Mouse (Mus musculus): Measurements from ENCODE around the gene Anp32a. TPM values are rescaled to one million over a fixed set of nuclear protein-coding genes. Genes with fewer than 3 reads are reported as not detected.
A peak's percentile ranks its signal among the peaks of the same experiment; 100 is the strongest.

The Anp32a gene
- polyA plus RNA-seq, 1 experiment from 2014 or later = 176 TPM

DNA sequence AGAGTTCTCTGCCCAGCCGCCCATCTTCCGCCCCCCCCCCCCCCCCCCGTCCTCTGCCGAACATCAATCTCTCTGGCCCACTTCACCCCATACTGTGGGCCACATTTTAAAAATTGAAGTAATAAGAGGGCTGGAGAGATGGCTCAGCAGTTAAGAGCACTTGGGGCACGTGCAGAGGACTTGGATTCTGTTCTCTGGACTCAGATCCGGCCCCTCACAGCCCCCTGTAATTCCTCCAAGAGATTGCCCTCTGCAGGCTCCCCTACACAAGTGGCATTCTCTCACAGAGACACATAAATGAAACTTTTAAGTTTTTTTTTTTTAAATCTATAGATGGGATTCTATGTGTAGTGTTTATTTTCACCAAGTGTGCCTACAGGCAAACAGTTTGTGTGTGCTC is 23.1 kb downstream of the Anp32a start:
- peak overlapping the region; percentile 61; the same call in 1 of the 2 replicates for H3K9ac ChIP-seq (ENCODE audit: low read length)
- H3K4me2 ChIP-seq (ENCODE audit: low read depth, low read length) = peak overlapping the region; percentile 70
- 0 out of 2 replicates have a peak, but pooled peaks cover 2% of the 10 kb centered on the region for H3K36me3 ChIP-seq (ENCODE audit: control insufficient read depth, insufficient read depth)
- no peaks in the 10 kb centered on the region for H3K9me3 ChIP-seq (replicated peaks; ENCODE audit: control insufficient read depth, low read length)
- 43% methylated on average over 5 of the region's 6 CpGs for WGBS
- no peak overlapping the region for H3K27ac ChIP-seq (ENCODE audit: low read length)
- H3K27me3 ChIP-seq (ENCODE audit: control insufficient read depth, insufficient read depth, low read length) = no peaks in the 10 kb centered on the region
- peaks cover 97% of the 10 kb centered on the region for H3K4me1 ChIP-seq (ENCODE audit: control insufficient read depth, insufficient read depth, low read length)
- no peak for ATAC-seq (replicated peaks; ENCODE audit: extremely low read depth, insufficient read depth, low FRiP score)
- no peak overlapping the region for H3K4me3 ChIP-seq (ENCODE audit: low read length)

DNA sequence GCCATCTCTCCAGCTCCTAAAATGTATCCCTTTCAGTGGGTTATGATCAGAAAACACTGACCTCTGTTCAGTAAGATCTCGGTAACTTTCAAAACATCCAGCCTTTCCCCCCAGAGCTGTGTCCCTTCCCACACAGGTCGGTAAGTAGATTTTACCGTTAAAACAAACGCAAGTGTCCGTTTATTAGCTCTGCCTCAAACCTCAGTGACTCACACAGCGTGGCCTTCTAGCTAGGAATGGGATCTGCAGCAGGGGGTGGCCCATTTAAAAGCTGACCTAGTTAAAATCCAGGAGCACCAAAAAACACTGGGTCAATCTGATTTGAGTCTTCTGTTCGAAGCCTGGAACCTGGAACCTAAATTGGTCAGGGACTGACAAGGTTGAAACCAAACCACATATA is 23.7 kb downstream of the Anp32a start:
- H3K36me3 ChIP-seq (ENCODE audit: control insufficient read depth, insufficient read depth) = no peaks in the 10 kb centered on the region
- H3K27ac ChIP-seq (ENCODE audit: low read length) = no peak overlapping the region
- WGBS = 75% methylated on average over 7 of the region's 7 CpGs
- H3K27me3 ChIP-seq (ENCODE audit: control insufficient read depth, insufficient read depth, low read length) = no peaks in the 10 kb centered on the region
- no peak overlapping the region for H3K4me2 ChIP-seq (ENCODE audit: low read depth, low read length)
- no peak for ATAC-seq (replicated peaks; ENCODE audit: extremely low read depth, insufficient read depth, low FRiP score)
- H3K9me3 ChIP-seq (replicated peaks; ENCODE audit: control insufficient read depth, low read length) = no peaks in the 10 kb centered on the region
- no peak overlapping the region for H3K9ac ChIP-seq (ENCODE audit: low read length)
- H3K4me1 ChIP-seq (ENCODE audit: control insufficient read depth, insufficient read depth, low read length) = peaks cover 99% of the 10 kb centered on the region
- H3K4me3 ChIP-seq (ENCODE audit: low read length) = no peak overlapping the region

DNA sequence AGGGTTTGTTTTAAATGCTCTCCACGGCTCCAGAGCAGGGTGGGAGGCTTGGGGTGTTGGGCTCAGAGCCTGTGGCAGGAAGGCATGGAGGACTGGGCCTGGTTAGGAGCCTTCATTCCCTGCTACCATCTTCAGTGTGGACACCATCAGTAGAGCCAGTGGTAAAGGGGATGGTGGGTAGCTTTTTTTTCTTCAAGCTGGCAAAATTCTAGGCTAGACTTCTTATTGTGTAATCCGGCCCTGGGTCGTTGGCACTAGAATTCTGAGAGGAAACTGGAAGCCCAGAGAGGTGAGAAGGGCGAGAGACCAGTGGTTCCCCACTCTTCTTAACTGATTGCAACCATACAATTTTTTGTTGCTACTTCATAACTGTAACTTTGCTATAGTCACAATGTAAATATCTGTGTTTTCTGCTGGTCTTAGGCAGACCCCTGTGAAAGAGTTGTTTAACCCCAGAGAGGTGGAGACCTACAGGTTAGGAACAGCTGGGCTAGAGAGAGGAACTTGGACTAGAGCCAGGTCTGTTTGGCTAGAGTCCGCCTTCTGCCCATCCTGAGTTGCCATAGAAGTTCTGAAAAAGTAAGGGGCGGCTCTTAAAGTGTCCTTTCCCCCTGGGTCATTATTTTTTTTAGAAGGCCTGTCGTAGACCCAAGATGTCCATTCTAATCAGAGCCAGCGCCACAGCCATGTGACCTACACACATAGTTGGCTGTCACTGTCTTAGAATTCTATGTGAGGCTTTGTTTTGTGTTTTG is 24.4 kb downstream of the Anp32a start:
- Histone ChIP-seq H3K4me2 (ENCODE audit: low read depth, low read length) (no peak overlapping the region), H3K27ac (ENCODE audit: low read length) (peak overlapping the region; percentile 71), H3K36me3 (ENCODE audit: control insufficient read depth, insufficient read depth) (no peaks in the 10 kb centered on the region), H3K9ac (ENCODE audit: low read length) (no peak overlapping the region), H3K27me3 (ENCODE audit: control insufficient read depth, insufficient read depth, low read length) (no peaks in the 10 kb centered on the region), H3K4me3 (ENCODE audit: low read length) (no peak overlapping the region), H3K9me3 (replicated peaks; ENCODE audit: control insufficient read depth, low read length) (no peaks in the 10 kb centered on the region), H3K4me1 (ENCODE audit: control insufficient read depth, insufficient read depth, low read length) (peaks cover 99% of the 10 kb centered on the region)
- 62% methylated on average over 8 of the region's 8 CpGs for WGBS
- no peak for ATAC-seq (replicated peaks; ENCODE audit: extremely low read depth, insufficient read depth, low FRiP score)

DNA sequence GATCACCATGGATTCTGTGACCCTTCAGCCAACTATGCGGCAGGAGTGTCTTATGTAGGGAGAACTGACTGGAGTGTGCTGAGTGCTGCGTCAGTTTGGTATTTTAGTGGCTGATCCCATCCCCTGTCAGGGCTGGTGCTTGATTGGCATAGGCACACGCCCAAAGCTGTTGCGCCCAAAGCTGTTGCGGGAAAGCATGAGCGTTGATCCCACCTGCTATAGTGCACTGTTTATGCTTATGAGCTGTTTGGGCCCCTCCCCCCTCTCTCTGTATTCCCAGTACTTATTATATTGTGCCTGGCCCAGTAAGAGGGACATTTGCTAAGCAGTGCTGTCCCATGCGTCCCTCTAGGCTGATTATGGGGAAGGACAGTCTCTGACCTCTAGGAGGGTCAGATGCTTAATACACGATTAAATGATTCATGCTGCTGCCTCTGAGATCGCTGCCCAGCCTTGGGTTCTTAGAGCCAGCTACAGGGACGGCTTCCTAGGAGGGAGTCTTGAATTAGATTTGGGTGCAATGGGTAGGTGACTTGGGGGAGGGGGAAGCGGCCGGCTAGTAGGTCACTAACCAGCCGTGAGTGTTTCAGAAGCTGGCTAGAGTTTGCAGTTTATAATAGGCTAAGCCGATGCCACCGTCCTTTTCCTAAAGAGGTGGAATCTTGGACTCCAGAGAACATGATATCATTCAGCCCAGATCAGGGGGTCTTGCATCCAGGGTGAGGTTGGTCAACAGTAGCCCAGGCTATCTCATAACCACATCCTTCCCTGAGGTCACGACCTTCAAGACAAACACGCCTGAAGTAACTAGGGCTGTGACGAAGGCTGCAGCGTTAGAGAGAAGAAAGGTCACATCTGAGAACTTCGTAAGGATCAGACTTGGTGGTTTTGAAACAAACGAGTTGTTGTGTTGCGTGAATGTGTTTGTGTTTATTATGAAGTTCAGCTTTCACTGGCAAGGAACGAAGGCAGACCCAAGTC is 25.7 kb downstream of the Anp32a start:
- H3K36me3 ChIP-seq (ENCODE audit: control insufficient read depth, insufficient read depth) = 0 out of 2 replicates have a peak, but pooled peaks cover 2% of the 10 kb centered on the region
- H3K9ac ChIP-seq (ENCODE audit: low read length) = peak overlapping the region; percentile 62
- no peaks in the 10 kb centered on the region for H3K27me3 ChIP-seq (ENCODE audit: control insufficient read depth, insufficient read depth, low read length)
- ATAC-seq (replicated peaks; ENCODE audit: extremely low read depth, insufficient read depth, low FRiP score) = no peak
- H3K9me3 ChIP-seq (replicated peaks; ENCODE audit: control insufficient read depth, low read length) = no peaks in the 10 kb centered on the region
- H3K27ac ChIP-seq (ENCODE audit: low read length) = peak overlapping the region; percentile 71
- WGBS = 44% methylated on average over 23 of the region's 23 CpGs
- H3K4me1 ChIP-seq (ENCODE audit: control insufficient read depth, insufficient read depth, low read length) = peaks cover 95% of the 10 kb centered on the region
- no peak overlapping the region for H3K4me3 ChIP-seq (ENCODE audit: low read length)
- H3K4me2 ChIP-seq (ENCODE audit: low read depth, low read length) = peak overlapping the region; percentile 38

DNA sequence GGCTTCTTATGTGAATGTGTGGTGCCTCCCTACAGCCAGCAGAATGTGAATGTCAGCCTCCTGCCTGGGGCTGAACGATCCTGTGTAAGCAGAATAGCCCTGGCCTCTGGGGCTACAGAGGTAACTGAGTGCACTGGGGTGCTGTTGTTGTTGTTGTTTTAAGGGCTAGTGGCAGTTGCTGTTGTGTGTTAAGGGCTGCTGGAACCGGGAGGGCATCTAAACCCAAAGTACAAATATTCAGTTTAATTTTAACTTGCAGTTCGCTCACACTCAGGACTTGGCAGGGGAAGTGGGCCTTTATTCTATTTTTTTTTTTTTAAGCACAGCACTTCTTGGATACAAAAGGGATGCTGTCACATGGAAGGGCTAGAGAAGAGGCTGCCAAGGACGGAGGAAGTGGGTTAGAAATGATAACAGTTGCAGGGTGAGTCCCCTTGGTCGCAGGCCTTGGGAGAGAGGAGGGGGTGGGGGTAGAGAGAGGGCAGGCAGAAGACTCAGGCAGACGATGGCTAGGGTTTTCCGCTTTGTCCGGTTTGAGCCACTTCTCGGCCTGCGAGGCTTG is 26.5 kb downstream of the Anp32a start:
- ATAC-seq (replicated peaks; ENCODE audit: extremely low read depth, insufficient read depth, low FRiP score) = no peak
- Histone ChIP-seq H3K9ac (ENCODE audit: low read length) (peak overlapping the region; percentile 23), H3K27ac (ENCODE audit: low read length) (peak overlapping the region; percentile 71), H3K9me3 (replicated peaks; ENCODE audit: control insufficient read depth, low read length) (no peaks in the 10 kb centered on the region), H3K36me3 (ENCODE audit: control insufficient read depth, insufficient read depth) (peaks cover 8% of the 10 kb centered on the region; the same call in 1 of the 2 replicates), H3K4me3 (ENCODE audit: low read length) (no peak overlapping the region), H3K4me1 (ENCODE audit: control insufficient read depth, insufficient read depth, low read length) (peaks cover 93% of the 10 kb centered on the region), H3K4me2 (ENCODE audit: low read depth, low read length) (peak overlapping the region; percentile 39), H3K27me3 (ENCODE audit: control insufficient read depth, insufficient read depth, low read length) (no peaks in the 10 kb centered on the region)
- 24% methylated on average over 10 of the region's 10 CpGs for WGBS

DNA sequence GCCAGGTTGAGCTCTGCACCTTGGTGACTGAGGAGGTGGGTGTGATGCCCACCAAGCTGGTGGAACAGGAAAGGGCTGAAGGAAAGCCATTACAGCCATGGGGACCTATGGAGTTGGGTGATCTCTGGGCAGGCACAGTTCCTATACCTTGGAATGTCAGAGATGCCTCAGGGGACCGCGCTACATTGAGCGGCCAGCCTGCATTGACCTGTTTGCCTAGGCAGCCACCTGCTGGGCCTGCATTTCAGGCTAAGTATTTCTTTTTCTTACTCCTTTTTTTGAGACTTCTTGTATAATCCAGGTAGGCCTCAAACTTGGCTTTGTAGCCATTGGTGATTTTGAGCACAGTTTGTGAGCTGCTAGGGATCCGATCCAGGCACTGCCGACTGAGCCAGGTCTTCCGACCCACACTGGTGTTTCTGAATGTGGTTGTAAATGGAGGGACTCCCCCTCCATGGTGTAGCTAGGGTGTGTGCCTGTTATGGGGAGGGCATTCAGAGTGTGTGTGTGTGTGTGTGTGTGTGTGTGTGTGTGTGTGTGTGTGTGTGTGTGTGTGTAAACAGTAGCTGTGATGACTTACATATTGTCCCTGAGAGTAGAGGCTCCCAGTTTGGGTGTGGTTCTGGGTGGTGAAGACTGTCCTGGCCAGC is 27.3 kb downstream of the Anp32a start:
- peak overlapping the region; percentile 23 for H3K9ac ChIP-seq (ENCODE audit: low read length)
- H3K4me3 ChIP-seq (ENCODE audit: low read length) = no peak overlapping the region
- H3K4me1 ChIP-seq (ENCODE audit: control insufficient read depth, insufficient read depth, low read length) = peaks cover 93% of the 10 kb centered on the region
- peak overlapping the region; percentile 71 for H3K27ac ChIP-seq (ENCODE audit: low read length)
- H3K27me3 ChIP-seq (ENCODE audit: control insufficient read depth, insufficient read depth, low read length) = no peaks in the 10 kb centered on the region
- 81% methylated on average over 6 of the region's 6 CpGs for WGBS
- H3K4me2 ChIP-seq (ENCODE audit: low read depth, low read length) = peak overlapping the region; percentile 39
- H3K36me3 ChIP-seq (ENCODE audit: control insufficient read depth, insufficient read depth) = peaks cover 12% of the 10 kb centered on the region; the same call in 1 of the 2 replicates
- H3K9me3 ChIP-seq (replicated peaks; ENCODE audit: control insufficient read depth, low read length) = no peaks in the 10 kb centered on the region
- no peak for ATAC-seq (replicated peaks; ENCODE audit: extremely low read depth, insufficient read depth, low FRiP score)

DNA sequence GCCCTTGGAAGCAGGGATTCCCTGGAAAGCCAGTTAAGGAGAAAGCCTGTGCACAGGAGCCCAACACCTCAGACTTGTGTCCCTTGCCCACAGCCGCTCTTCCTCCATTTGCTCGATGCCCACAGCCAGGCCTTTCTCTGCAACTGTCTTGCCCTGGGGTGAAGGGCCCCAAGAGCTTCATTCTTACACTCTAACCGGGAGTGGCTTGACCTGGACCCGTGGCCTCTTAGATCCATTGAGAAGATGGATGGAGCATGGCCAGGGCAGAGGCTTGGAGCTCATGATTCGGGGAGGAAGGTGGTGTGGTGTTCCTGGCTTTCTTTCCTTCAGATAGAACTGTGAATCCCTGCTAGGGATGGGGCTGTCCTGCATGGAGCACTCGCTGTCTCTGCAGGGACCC is 28.1 kb downstream of the Anp32a start:
- Histone ChIP-seq H3K36me3 (ENCODE audit: control insufficient read depth, insufficient read depth) (peaks cover 19% of the 10 kb centered on the region), H3K4me3 (ENCODE audit: low read length) (no peak overlapping the region), H3K27me3 (ENCODE audit: control insufficient read depth, insufficient read depth, low read length) (no peaks in the 10 kb centered on the region), H3K4me1 (ENCODE audit: control insufficient read depth, insufficient read depth, low read length) (peaks cover 91% of the 10 kb centered on the region), H3K4me2 (ENCODE audit: low read depth, low read length) (no peak overlapping the region), H3K27ac (ENCODE audit: low read length) (no peak overlapping the region), H3K9me3 (replicated peaks; ENCODE audit: control insufficient read depth, low read length) (no peaks in the 10 kb centered on the region), H3K9ac (ENCODE audit: low read length) (peak overlapping the region; percentile 0)
- 77% methylated on average over 6 of the region's 6 CpGs for WGBS
- ATAC-seq (replicated peaks; ENCODE audit: extremely low read depth, insufficient read depth, low FRiP score) = no peak

DNA sequence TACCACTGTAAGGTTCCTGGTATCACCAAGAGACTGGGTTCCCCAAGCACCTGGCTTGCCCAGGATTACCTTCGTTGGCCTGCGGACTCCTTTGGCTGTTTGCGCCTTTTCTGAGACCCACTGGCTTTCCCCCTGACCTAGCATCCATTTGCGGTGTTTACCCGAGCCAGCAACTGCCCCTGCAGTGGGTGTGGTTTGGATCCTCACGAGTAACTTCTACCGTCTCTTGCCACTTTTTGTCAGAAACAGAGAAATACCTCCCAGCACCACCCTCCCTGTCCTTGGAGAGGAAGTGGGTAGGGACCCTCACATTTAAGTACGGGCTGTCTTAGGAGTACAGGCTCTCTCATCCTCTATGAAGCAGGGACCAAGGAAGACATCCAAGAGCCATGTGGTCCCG is 29.1 kb downstream of the Anp32a start:
- H3K9ac ChIP-seq (ENCODE audit: low read length) = no peak overlapping the region

More for the DNA sequence above, 29.1 kb downstream of the Anp32a start:
- H3K9me3 ChIP-seq (replicated peaks; ENCODE audit: control insufficient read depth, low read length) = no peaks in the 10 kb centered on the region
- peak overlapping the region; percentile 23; the same call in 1 of the 2 replicates for H3K27ac ChIP-seq (ENCODE audit: low read length)
- peaks cover 88% of the 10 kb centered on the region for H3K4me1 ChIP-seq (ENCODE audit: control insufficient read depth, insufficient read depth, low read length)
- no peaks in the 10 kb centered on the region for H3K27me3 ChIP-seq (ENCODE audit: control insufficient read depth, insufficient read depth, low read length)
- ATAC-seq (replicated peaks; ENCODE audit: extremely low read depth, insufficient read depth, low FRiP score) = no peak
- H3K4me2 ChIP-seq (ENCODE audit: low read depth, low read length) = no peak overlapping the region
- peaks cover 23% of the 10 kb centered on the region for H3K36me3 ChIP-seq (ENCODE audit: control insufficient read depth, insufficient read depth)
- H3K4me3 ChIP-seq (ENCODE audit: low read length) = no peak overlapping the region
- WGBS = 65% methylated on average over 9 of the region's 9 CpGs
